Mouse (Mus musculus) T-cell, adult 2 months (primary cell): ENCODE measurements around the gene Slit1.

Experiments used
- DNase-seq: peaks from one replicate; pipeline ENCODE4 v3.0.0; 2022; ENCODE audit warnings: low spot score

The Slit1 gene

DNA sequence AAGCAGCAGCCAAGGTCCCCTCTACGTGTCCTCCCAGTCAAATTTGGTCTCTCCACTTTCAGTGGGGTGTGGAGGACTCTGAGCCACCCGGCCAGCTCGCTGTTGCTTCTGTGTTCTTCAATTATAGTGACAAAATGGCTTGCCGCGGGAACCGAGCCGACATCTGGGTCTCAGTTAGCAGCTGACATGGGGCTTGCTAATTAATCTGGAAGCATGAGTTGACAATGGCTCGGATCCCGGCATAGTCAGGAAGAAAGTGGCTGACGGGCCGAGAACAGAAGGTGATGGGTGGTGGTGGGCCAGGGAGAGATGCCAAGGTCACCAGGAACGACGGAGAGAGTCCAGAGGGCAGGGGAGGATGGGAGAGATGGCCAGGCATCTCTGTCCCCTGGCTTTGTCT, 55.2 kb downstream of the Slit1 start:
- DNase-seq = no peak

DNA sequence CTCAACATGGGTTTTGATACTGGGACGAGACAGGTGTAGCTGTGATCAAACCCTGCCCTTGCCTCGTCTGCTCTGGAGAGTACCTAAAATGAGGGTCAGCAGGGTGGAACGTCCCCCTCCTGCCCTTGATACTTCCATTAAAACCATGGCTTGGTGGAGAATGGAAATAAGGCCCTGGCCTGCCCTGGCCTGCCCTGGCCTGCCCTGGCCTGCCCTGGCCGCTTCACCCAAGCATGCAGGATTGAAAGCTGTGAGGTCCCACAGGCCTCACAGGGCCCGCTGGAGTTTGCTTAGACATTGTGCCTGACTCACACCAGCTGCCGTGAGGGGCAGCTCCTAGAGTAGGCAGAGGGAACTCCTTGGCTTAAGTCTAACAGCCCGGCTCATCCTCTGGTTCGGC, 55.6 kb downstream of the Slit1 start:
- DNase-seq = no peak

DNA sequence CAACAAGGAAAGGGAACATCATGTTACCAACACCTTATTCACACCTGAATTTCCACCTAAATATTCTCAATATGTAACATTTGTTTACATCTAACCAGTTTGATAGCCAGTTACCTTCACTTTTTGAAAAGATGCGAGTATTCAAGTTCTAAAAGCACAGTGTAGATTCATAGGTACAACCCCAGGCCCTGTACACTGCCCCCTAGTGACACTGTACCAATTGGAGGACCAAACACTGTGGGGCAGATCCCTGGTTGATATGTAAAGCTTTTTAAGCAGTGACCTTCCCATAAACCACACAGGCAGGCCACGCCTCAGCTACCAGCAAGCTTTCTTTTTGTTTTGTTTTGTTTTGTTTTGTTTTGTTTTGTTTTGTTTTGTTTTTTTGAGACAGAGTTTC, 57.3 kb downstream of the Slit1 start:
- no peak for DNase-seq

DNA sequence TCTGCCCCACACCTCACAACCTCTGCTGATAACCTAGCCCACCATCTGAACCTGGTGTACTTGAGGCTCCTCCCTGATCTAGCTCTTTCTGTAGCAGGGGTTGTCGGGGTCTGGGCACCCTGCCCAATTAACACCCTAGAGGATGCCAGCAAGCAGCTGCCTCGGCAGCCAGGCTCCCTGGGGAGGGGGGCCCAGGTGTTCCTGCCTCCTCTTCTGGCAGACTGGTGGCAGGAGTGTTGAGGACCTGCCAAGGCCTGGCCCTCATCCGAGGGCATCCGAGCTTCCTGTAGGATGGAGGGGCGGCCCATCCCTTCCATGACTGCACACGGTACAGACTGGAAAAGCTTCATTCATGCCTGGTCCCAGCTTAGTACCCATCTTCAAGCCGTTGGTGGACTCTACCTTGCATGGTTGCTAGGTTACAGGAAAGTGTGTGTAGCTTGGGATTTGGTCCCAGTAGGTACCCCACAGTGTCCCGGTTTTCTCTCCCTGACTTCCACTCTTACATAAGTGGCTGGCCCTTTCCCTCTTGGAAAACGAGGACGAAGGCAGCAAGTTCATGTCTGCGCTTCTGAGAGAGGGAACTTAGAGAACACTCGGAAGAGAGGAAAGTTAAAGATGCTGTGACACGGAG, 57.9 kb downstream of the Slit1 start:
- no peak for DNase-seq

DNA sequence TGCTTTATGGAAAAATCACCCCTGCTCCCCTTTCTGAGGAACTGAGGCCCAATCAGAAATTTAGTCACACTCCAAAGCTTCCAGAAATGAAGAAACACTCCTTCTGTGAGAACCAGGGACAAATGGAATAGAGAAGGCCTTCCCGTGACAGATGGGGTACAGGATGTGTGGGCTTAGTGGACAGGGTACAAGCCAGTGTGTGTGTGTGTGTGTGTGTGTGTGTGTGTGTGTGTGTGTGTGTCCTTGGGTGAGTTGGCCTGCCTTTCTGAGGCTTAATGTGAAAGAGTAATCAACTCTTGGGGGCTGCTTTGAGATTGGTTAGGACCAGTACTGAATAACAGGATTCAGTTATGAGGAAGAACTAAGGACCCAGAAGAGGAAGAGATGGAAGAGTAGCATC, 58.6 kb downstream of the Slit1 start:
- DNase-seq = no peak

DNA sequence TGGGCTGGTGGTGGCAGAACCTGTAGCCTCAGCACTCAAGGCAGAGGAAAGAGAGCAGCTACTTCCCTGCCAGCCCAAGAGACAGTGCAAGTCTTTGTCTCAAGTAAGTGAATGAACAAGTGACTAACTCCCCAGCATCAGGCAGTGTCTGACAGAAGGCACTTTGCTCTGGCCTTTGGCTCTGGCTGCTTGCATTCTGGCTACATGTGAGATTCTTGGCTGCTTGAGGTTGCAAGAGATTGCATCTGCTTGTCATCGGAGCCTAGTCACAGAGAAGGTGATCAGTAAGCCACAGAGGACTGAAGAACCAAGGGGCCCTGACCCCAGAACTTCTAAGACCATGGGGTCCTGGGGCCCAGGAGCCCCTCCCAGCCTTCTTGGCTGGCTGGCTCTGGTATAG, 59.5 kb downstream of the Slit1 start:
- DNase-seq = no peak

DNA sequence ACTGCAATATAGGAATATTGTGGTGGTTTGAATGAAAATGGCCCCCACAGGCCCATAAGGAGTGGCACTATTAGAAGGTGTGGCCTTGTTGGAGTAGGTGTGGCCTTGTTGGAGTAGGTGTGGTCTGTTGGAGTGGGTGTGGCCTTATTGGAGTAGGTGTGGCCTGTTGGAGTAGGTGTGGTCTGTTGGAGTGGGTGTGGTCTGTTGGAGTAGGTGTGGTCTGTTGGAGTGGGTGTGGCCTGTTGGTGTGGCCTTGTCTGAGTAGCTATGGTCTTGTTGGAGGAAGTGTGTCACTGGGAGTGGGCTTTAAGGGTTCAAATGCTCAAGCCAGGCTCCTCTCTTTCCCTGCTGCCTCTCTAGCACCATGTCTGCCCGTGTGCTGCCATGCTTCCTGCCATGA, 63.2 kb downstream of the Slit1 start:
- DNase-seq = no peak

DNA sequence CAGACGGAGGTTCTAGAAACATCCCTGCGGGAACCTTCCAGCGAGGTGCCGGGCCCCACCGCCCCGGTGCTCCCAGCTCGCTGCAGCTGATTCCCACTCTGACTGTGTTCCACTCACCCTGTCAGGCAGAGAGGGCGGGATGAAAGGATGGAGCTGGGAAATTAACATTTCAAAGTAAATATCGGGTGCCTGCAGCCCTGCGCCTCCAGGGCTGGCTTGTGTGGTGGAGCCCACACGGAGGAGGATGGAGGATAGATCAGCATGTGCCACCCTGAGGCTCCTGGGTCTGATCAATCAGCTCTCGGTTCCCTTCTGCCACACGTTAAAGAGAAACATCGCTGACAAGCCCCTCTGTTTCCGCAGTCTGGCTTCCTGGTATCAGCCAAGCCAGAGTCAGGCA, 64.4 kb downstream of the Slit1 start:
- DNase-seq = no peak

DNA sequence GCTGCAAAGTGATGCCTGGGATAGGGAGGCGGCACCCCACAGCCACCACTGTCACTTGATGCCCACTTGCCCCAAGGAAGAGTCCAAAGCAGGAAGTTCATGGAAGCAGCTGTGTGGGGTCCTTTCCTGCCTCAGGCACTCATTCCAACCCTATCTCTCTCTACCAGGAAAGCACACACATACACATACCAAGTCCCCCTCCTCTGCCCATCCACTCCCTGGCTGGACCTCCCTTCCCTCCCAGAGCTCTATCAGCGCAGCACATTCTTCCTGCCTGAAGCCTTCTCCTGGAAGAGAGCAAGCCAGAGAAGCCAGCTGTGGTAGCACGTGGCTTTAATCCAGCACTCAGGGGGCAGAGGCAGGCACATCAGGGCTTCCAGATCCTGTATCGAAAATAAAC, 65.9 kb downstream of the Slit1 start:
- DNase-seq = no peak

DNA sequence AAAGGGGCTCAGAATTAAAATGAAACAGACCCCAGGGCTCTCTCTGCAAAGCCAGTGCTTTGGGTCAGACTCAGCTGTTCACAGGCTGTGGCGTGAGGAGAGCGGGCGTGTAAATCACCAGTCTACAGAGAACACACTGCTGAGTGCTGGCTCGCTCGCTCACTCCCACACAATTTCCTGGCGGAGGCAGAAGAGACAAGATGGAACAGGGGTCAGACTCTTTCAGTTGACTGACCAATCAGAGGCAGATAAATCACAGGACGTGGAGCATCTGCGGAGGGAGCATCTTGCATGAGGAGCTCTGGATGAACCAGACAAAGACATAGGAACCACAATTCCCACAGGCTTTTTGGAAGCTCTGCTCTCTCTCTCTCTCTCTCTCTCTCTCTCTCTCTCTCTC, 67.9 kb downstream of the Slit1 start:
- DNase-seq = no peak

DNA sequence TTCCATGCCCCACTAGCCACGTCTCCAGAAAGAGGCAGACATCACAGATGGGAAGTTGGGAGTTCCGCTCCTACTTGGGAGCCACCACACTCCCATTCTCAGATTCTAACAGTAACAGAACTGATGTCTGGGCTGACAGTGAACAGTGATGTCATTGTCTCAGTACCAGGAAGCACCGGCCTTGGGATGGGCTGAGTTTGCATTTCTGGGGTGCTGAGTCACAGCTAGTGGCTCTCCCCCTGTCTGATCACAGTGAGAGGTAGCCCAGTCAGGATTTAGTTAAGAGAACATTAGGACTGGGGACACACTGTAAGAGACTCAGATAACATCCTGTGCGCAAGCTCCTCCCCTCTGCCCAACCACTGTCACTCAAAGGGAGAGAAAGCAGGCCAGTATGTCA, 69.1 kb downstream of the Slit1 start:
- no peak for DNase-seq

DNA sequence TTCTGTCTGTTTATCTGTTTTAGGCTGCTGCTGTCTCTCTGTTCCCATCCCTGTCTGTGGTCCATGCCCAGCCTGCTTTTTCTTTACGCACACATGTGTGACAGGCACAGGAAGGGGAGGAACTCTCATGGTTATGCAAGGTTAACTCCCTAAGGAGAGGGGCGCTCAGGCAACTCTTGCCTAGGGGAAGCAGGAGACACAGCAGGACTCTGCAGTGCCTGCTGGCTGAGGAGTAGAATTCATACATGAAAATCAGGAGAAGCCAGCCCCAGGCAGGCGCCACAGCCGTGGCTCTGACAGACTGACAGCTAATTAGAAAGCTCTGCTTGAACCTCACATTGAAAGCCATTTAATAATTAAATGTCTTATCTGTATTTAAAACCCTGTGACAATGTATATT, 70.6 kb downstream of the Slit1 start:
- DNase-seq = no peak

DNA sequence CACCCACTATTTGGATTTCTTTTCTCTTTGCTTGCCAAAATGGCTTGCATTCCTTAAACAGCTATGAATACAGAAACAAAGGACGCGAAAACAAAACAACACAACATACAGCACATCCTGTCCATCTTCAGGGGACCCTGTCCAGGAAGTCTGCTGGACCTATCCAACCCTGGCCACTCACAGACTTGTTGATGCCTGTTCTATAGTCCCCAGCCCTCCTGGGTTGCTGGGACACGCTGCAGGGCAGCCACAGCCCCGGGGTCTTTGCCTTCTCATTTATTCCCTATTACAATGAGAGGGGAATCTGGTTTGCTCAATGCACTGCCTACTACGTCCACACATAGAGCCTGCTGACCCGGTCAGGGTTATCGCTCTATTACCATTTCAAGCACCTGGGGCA, 72.5 kb downstream of the Slit1 start:
- DNase-seq = no peak

DNA sequence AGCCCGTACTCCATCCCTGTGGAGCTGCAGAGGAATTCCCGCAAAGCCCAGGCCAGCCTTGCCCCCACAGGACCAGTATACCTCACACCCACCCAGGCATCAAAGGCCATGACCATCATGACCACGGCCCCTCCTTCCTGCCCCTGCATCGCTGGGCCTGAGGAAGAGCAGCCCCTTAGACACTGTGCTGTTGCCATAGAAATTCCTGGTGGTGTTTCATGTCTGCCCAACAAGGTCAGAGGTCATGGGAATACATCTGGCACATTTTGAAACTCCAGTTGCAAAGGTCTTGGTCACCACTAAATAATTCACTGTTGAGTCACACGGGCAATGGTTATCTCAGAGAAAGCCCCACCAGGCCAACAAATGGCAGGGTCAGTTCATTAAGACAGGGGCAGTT, 73.0 kb downstream of the Slit1 start:
- no peak for DNase-seq

DNA sequence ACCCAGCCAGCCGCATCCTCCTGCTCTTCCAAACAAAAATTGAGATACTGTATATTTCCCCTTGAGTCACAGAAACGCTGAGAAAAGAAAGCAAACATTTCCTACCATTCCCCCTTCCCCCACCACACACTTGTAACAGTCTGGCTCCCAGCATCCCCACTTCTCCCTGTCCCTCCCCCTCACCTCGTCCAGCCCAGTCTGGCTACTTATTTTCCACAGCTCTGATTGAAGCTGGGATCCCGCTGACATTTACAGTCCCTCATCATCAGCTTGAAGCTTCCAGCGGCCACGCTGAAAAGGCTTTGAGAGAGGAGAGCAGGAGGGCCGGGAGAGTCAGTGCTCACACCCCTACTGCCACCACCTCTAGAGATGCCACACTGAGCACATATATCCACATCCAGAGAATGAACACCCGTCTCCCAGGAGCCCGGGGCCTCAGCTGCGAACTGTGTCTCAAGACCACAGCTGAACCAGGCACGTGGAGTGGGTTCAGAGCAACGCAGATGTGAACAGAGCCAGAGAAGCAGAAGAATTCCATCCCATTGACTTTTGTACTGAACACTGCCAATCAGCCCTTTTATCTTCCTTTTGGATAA, 73.6 kb downstream of the Slit1 start:
- no peak for DNase-seq

DNA sequence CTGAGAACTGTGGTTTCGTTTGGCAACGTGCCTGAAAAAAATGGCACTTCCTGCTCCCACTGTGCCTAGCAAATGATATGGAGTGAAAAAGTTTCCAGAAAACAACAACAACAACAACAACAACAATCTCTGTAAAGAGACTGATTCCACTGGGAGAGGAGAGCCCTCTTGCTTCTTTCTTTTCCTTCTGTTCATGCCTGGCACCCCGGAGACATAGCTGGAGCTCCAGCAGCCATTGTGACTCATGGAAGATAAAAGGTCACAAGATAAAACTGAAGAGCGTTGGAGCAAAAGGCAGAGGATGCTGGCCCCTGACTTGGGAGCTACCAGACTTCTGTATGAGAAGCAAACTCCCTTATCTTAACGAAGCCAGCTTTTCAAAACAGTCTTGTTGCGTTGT, 75.9 kb downstream of the Slit1 start:
- DNase-seq = no peak

DNA sequence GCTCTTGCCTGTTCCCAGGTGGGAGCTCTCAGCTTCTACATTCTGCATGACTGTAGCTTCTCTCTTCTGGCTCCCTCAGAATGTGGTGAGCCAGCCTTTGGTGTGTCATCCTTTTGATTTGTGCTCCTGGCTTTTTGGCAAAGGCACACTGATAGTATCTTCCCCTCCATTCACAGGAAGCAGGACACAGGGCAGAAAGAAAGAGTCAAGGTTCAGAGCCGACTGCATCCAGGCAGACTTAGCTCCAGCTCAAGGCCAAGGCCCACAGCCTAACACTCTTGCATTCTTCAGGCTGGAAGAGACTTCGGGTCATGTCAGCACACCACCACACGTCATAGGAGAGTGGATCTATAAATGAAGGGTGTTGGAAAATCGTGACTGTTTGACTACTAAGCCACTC, 77.5 kb downstream of the Slit1 start:
- DNase-seq = no peak

DNA sequence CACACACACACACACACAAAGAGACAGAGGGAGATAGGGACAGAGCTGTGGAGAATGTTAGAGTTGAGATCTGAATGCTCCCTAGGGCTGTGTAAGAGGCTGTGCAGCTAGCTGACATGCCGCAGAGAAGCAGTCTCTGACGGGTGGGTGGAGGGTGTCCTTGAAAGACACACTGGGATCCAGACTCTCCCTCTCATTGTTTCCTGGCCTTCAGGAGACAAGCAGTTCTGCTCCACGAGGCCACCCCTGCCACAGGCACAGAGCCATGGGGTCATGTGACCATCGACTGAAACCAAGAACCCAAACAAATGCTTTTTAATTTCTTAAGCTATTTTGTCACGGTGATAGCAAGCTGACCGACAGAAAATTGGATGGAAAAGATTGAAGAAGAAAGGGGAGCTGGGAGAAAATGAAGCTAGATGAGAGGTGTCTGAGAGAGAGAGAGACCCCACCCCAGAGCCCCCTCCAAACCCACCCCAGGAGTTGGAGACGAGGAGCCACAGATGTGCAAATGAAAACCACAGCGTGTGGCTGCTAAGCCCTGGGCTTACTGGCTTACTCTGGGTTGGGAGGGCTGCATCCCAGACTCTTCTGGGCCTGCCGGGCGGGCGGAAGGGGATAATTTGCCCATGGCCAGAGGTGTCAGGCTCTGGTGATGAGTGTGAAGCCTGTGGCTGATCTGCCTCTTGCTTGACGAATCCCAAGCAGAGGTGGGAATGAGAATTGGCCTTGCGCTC, 79.8 kb downstream of the Slit1 start:
- no peak for DNase-seq

DNA sequence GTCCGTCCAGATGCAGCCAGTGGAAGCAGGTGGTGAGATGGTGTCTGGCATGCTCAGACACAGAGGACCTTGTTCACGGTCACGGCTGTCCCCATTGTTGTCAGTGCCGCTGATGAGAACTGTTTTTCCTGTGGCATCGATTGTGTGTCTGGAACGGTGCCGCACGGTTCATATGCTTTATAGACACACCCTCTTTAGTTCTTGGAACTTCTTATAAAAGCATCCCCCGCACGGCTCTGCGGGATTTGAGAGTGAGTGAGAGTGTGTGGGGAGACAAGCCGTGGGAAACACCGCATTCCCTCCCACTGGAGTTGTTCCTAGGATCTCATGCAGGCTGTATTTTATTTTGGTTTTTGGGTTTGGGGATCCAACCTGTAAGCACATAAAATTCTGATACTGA, 82.0 kb downstream of the Slit1 start:
- no peak for DNase-seq

DNA sequence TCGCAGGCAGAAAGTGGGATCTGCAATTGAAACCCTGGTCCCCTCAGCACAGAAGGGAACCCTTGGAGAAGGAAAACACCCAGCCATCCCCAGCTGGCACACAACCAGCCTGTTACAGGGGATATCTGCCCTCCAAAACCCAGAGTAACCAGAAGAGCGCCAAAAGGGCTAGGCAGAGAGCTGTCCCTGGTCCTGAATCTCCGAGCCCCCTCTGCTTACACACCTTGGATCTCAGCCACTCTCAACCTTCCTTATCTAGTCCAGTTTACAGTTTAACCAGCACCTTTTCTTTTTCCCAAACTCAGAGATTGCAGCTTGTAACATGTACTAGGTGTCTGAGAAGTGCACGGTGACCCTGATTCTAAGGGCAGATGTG, 82.5 kb downstream of the Slit1 start:
- no peak for DNase-seq

DNA sequence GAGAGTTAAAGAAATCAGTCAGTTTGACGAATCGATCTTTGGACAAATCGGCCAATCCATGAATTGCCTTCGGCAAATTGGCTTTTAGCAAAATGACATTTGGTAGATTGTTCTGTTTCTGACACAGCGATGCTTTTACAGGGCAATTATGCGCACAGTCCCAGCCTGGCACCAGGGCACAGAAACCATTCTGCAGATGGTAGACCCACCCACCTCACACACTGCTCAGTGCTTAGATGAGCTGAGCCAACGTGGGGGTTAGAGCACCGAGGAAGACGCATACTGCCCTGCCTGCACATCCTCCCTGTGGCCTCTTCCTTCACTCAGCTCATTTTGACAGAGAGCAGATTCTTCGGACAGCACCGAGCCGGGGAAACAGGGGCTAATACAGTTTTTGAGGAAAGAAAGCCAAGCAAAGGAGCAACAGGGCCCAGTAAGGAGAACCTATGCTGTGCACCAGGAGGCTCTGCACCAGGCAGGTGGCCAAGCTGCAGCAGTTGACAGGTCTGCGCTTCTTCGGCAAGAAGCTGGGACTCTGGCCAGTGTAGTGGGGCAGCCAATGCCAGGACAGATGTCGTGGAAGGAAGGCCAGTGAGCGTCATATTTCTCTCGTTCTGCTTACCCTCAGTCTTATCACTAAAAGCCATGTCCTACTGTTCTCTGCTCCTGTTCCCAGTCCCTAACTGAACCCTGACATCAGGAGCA, 83.0 kb downstream of the Slit1 start:
- DNase-seq = no peak

DNA sequence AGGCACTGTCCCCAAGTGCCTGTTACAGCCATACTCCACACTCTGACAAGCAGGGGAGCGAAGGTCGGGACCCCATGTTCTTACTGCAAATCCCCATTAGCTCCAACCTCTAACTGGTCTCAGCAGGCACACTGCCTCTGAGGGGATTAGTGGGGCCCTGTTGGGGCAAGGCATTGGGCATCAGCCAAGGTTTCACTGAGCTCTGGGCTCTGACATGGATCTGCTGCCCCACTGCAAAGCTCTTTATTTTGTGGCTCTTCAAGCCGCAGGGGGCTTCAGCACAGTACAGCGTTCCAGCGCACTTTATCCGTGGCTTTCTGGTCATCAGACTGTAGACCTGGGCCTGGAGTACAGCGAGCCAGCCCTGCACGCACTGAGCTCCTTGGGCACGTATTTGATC, 86.0 kb downstream of the Slit1 start:
- no peak for DNase-seq

DNA sequence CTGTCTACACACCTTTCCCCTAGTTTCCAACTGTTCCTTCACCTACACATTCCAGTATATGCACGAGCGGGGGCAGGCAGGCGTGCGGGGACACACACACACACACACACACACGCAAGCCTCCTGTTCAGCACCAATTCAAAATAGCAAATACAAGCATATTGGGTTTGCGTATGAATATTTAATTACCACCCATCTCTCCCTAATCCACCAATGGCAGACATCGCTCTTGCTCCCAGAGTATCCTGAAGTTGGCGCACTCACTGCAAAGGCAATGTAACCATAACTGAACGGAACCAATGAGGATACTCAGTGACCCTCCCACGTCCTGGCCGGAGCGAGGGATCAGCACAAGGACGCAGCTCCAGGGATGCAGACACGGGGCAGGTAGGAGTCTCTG, 86.8 kb downstream of the Slit1 start:
- no peak for DNase-seq
